Mouse (Mus musculus) limb, embryonic 11.5 days (tissue): ENCODE results near the gene Cd164l2. TPM values are rescaled to one million over a fixed set of nuclear protein-coding genes. Genes with fewer than 3 reads are reported as not detected.

Experiments used
- ATAC-seq: fragments of 200-750 bp; cut with Nextera tagmentation; 2 replicates; pipeline ENCODE4 v1.8.0; 2017; ENCODE audit warnings: low read depth; ENCODE audit not compliant: insufficient number of reproducible peaks, low FRiP score, low TSS enrichment
- DNase-seq: peaks from one replicate; pipeline ENCODE4 v3.0.0-alpha.2; 2015; ENCODE audit warnings: low spot score
- H3K27ac ChIP-seq: fragments of 300-500 bp; sonication (generic); replicated peaks from 2 replicates; pipeline ENCODE4 v1.5.1; 2014; ENCODE audit warnings: low read depth, mild to moderate bottlenecking, low read length
- H3K27me3 ChIP-seq: fragments of 300-500 bp; sonication (generic); 2 replicates; pipeline ENCODE4 v1.6.1; 2014; ENCODE audit warnings: mild to moderate bottlenecking, low read length, mixed read lengths; ENCODE audit not compliant: control insufficient read depth, insufficient read depth
- H3K36me3 ChIP-seq: fragments of 300-500 bp; sonication (generic); 2 replicates; pipeline ENCODE4 v1.6.1; 2014; ENCODE audit warnings: mild to moderate bottlenecking, low read length, moderate library complexity, mixed read lengths; ENCODE audit not compliant: control insufficient read depth, insufficient read depth
- H3K4me1 ChIP-seq: fragments of 300-500 bp; sonication (generic); 2 replicates; pipeline ENCODE4 v1.6.1; 2014; ENCODE audit warnings: low read length, mixed read lengths; ENCODE audit not compliant: control insufficient read depth, insufficient read depth
- H3K4me2 ChIP-seq: fragments of 300-500 bp; sonication (generic); 2 replicates; pipeline ENCODE4 v1.6.1; 2014; ENCODE audit warnings: low read depth, mild to moderate bottlenecking, moderate library complexity; ENCODE audit not compliant: severe bottlenecking
- H3K4me3 ChIP-seq: fragments of 300-500 bp; sonication (generic); 2 replicates; pipeline ENCODE4 v1.5.1; 2014; ENCODE audit warnings: low read depth, low read length
- H3K9ac ChIP-seq: fragments of 300-500 bp; sonication (generic); 2 replicates; pipeline ENCODE4 v1.6.1; 2014; ENCODE audit warnings: mild to moderate bottlenecking, low read length
- H3K9me3 ChIP-seq: fragments of 300-500 bp; sonication (generic); 2 replicates; pipeline ENCODE4 v1.6.1; 2016; ENCODE audit warnings: low read length; ENCODE audit not compliant: control insufficient read depth
- WGBS: fragments of 180-500 bp; shearing (Covaris S2); extraction: QIAGEN DNeasy Blood & Tissue Kit; methylation state at CpG from one replicate; pipeline ENCODE4 v1.1.7; 2014; 5-methylcytosine and 5-hydroxymethylcytosine counted together
- polyA plus RNA-seq: library from polyadenylated mRNA; unstranded; fragments of >200 nt; fragmentation: Nextera tagmentation; extraction: Ambion mirVana; gene quantifications from 2 replicates; pipeline ENCODE4 v1.2.1, GENCODE M21; 2014

Cd164l2 gene
- polyA plus RNA-seq, 1 experiment from 2014 or later, result 2.4 TPM

DNA sequence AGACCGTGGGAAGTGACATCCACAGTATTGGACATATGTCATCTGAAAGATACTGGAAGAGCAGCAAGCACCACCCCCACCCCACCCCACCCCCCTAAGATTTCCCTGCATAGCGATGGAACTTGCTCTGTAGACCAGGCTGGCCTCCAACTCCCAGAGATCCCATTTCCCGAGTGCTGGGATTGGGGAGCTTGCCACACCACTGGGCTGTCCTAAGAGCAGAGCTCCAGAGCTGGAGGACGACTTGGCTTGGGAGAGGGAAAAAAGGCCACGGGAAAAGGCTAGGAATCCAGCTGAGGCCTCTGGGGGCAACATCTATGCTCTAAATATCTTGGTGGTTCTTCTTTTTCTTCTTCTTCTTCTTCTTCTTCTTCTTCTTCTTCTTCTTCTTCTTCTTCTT lies 22.8 kb downstream of the Cd164l2 start:
- no peak overlapping the region for H3K27ac ChIP-seq
- WGBS, result 54% methylated on average over 5 of the region's 5 CpGs
- H3K36me3 ChIP-seq, result no peaks in the 10 kb centered on the region
- H3K9me3 ChIP-seq, result no peaks in the 10 kb centered on the region
- no peak for DNase-seq
- H3K4me3 ChIP-seq, result no peak overlapping the region
- ATAC-seq, result no peak
- peaks cover 2% of the 10 kb centered on the region; the same call in 1 of the 2 replicates for H3K4me1 ChIP-seq
- H3K4me2 ChIP-seq, result no peak overlapping the region
- H3K9ac ChIP-seq, result no peak overlapping the region
- 0 out of 2 replicates have a peak, but pooled peaks cover under 1% of the 10 kb centered on the region for H3K27me3 ChIP-seq

DNA sequence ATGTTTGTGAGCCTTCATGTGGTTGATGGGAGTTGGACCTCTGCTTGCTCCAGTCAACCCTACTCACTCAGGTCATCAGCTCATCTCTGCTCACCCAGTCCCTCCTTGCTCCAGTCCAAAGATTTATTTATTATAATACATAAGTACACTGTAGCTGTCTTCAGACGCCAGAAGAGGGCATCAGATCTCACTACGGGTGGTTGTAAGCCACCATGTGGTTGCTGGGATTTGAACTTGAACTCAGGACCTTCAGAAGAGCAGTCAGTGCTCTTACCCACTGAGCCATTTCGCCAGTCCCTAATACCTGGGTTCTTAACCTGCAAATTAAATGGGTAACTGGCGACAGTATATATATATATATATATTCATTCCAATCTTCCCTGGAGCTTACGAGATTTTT lies 23.5 kb downstream of the Cd164l2 start:
- DNase-seq (no peak), ATAC-seq (no peak)
- Histone ChIP-seq H3K4me3 (no peak overlapping the region), H3K36me3 (no peaks in the 10 kb centered on the region), H3K4me2 (no peak overlapping the region), H3K9ac (no peak overlapping the region), H3K4me1 (peaks cover 3% of the 10 kb centered on the region), H3K27me3 (0 out of 2 replicates have a peak, but pooled peaks cover 4% of the 10 kb centered on the region), H3K9me3 (no peaks in the 10 kb centered on the region), H3K27ac (no peak overlapping the region)
- 76% methylated on average over 5 of the region's 5 CpGs for WGBS

DNA sequence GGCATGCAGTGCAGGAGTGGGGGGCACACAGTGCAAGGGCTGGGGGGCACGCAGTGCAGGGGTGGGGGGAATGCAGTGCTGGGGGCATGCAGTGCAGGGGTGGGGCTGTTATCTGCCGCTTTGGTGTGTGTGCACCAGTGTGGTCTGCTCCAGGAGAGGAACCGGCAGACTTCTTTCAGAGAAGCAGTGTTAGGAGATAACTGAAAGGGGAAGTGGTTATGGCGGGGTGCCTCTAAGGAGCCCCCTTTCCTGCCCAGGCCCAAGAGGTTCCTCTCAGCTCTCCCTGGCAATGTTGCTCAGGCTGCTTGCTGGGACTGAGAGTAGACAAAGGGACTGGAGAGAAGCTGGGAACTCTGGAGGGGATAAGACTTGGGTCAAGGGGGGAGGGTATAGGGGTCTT lies 26.0 kb downstream of the Cd164l2 start:
- ATAC-seq, result no peak
- no peak for DNase-seq
- 82% methylated on average over 4 of the region's 4 CpGs for WGBS

DNA sequence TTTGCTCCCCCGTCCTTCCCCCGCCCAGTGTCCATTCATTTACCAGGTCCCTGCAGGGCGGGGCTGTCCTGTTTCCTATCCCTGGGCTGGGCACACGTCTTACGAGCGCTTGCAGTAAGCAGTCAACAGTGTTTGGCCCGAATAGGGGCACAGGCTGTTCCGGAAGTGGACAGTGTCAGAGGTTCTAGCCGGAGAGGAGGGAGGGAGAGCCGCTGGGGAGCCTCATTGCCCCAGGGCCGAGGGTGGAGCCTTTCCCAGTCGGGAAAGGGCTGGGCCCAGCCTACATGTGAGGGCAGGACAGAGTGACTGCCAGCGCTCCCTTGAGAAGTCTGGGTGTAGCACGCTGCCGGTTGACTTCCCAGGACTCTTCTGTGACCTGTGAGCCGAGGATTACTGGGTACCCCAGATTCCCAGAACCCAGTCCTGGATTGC lies 28.6 kb downstream of the Cd164l2 start, which contains the start of gene Map3k6:
Gene Map3k6 (plus strand): TSS at position 329 of the 432 bp plus-strand sequence.
- DNase-seq, result peak; percentile 52
- H3K4me2 ChIP-seq, result peak within 1 kb of the TSS; percentile 95
- peaks cover 9% of the 10 kb centered on the region for H3K4me1 ChIP-seq
- peak within 1 kb of the TSS; percentile 55 for H3K9ac ChIP-seq
- H3K9me3 ChIP-seq, result no peaks in the 10 kb centered on the region
- peak within 1 kb of the TSS; percentile 54 for H3K4me3 ChIP-seq
- H3K36me3 ChIP-seq, result no peaks in the 10 kb centered on the region
- 3% methylated on average over 16 of the region's 16 CpGs for WGBS
- peak within 1 kb of the TSS; percentile 45; the same call in 1 of the 2 replicates for H3K27ac ChIP-seq
- peaks cover 13% of the 10 kb centered on the region; the same call in 1 of the 2 replicates for H3K27me3 ChIP-seq
- 0 out of 2 replicates have a peak, but pooled peaks have one; percentile 7 for ATAC-seq

More for the DNA sequence above, 26.0 kb downstream of the Cd164l2 start:
- Histone ChIP-seq H3K9me3 (no peaks in the 10 kb centered on the region), H3K27me3 (peaks cover 13% of the 10 kb centered on the region; the same call in 1 of the 2 replicates), H3K4me3 (no peak overlapping the region), H3K36me3 (no peaks in the 10 kb centered on the region), H3K4me2 (no peak overlapping the region), H3K4me1 (peaks cover 9% of the 10 kb centered on the region), H3K27ac (no peak overlapping the region), H3K9ac (no peak overlapping the region)

DNA sequence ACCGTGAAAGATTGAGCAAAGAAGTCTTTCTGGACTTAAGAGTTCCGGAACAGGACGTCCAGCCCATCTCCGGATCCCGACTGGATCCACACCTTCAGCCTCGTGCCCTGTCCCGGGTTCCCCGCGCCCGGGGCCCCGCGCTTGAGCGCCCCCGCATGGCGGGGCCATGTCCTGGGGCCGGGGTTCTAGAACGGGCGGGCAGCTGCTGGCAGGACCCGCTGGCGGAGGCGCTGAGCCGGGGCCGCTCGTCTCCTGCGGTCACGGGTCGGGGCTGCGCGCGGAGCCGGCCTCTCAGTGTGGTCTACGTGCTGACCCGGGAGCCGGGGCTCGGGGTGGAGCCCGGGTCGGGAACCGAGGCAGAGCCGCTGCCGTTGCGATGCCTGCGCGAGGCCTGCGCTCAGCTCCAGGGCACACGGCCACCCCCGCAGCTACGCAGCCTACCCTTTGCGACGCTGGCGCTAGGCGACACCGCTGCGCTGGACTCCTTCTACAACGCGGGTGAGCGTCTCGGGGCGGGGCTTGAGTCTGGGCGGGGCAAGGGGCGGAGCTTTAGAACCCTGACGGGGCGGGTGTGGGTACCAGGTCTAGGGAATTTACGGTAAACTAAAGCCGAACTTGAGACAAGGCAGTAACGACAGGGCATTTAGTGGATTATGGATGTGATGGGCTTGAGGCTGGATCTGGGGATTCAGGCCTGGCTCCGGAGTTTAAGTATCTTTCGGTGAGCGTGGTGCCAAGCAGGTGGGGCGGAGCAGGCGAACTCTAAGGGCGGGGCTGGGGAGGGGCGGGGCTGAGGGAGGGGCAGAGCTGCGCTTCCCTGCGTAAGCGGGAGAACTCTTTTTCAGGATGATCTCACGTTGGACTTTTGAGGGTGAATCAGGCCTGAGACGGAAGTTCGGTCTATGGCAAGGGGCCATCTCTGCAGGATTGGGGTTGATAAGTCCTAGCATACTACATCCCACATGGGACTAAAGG lies 29.3 kb downstream of the Cd164l2 start:
- peak overlapping the region; percentile 95 for H3K4me2 ChIP-seq
- ATAC-seq, result peak; percentile 90
- H3K27me3 ChIP-seq, result peaks cover 13% of the 10 kb centered on the region; the same call in 1 of the 2 replicates
- peak; percentile 96 for DNase-seq
- peaks cover 9% of the 10 kb centered on the region for H3K4me1 ChIP-seq
- no peaks in the 10 kb centered on the region for H3K36me3 ChIP-seq
- peak overlapping the region; percentile 45; the same call in 1 of the 2 replicates for H3K27ac ChIP-seq
- H3K4me3 ChIP-seq, result peak overlapping the region; percentile 54
- H3K9ac ChIP-seq, result peak overlapping the region; percentile 55
- no peaks in the 10 kb centered on the region for H3K9me3 ChIP-seq
- WGBS, result under 1% methylated on average over 70 of the region's 78 CpGs

DNA sequence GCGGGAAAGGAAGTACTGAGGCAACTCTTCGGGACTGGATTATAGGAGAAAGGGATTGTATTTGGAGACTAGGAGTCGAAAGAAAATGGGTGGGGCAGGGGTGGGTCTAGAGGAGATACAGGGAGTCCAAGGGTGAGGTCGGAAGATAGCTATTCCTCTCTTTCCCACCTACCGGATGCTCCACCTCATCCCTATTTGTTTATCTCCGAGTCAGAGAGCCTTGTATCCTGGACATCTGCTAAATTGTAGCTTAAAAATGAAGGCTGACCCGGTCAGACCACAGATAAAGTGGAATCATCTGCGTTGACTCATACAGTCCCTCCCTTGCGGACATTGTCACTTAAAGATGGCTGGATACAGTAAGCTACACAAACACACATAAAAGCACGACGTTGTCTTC lies 30.0 kb downstream of the Cd164l2 start:
- Histone ChIP-seq H3K27ac (no peak overlapping the region), H3K4me3 (peak overlapping the region; percentile 54), H3K36me3 (no peaks in the 10 kb centered on the region), H3K4me2 (peak overlapping the region; percentile 95; the same call in 1 of the 2 replicates), H3K4me1 (peaks cover 10% of the 10 kb centered on the region), H3K9ac (no peak overlapping the region), H3K9me3 (no peaks in the 10 kb centered on the region), H3K27me3 (peaks cover 16% of the 10 kb centered on the region; the same call in 1 of the 2 replicates)
- 37% methylated on average over 11 of the region's 11 CpGs for whole genome bisulfite sequencing
- no peak for ATAC-seq
- no peak for DNase-seq

DNA sequence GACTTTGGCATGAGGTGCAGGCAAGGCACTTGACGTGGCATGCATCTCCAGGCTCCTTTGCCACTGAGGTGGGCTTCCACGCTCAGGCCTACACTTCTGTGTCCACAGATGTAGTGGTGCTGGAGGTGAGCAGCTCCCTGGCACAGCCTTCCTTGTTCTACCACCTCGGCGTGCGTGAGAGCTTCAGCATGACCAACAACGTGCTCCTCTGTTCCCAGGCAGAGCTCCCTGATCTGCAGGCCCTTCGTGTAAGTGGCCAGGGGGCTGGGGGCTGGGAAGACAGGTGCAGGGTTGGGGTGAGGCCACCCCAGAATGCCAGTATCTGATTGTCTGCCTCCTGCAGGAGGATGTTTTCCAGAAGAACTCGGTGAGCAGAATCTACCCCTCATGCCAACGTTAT lies 30.8 kb downstream of the Cd164l2 start:
- ATAC-seq (no peak), DNase-seq (no peak)
- no peaks in the 10 kb centered on the region for H3K36me3 ChIP-seq
- no peak overlapping the region for H3K4me2 ChIP-seq
- no peaks in the 10 kb centered on the region for H3K9me3 ChIP-seq
- H3K4me3 ChIP-seq, result no peak overlapping the region
- H3K4me1 ChIP-seq, result peaks cover 15% of the 10 kb centered on the region
- H3K27me3 ChIP-seq, result peaks cover 22% of the 10 kb centered on the region
- 58% methylated on average over 9 of the region's 9 CpGs for WGBS
- no peak overlapping the region for H3K27ac ChIP-seq
- H3K9ac ChIP-seq, result no peak overlapping the region

DNA sequence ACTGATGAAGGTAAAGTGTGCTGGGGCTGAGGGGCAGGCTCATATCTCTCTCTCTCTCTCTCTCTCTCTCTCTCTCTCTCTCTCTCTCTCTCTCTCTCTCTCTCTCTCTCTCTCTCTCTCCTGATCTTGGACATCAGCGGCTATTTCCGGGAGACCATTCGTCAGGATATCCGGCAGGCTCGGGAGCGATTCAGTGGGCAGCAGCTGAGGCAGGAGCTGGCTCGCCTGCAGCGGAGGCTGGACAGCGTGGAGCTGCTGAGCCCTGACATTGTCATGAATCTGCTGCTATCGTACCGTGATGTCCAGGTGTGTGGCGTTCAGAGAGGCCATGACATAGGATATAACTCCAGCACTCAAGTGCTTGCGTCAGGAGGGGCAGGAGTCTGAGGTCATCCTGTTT lies 31.6 kb downstream of the Cd164l2 start:
- no peak overlapping the region for H3K27ac ChIP-seq
- H3K4me2 ChIP-seq, result no peak overlapping the region
- DNase-seq, result no peak
- 38% methylated on average over 13 of the region's 13 CpGs for WGBS
- H3K9ac ChIP-seq, result no peak overlapping the region
- H3K4me3 ChIP-seq, result no peak overlapping the region
- no peaks in the 10 kb centered on the region for H3K36me3 ChIP-seq
- H3K27me3 ChIP-seq, result peaks cover 26% of the 10 kb centered on the region
- peaks cover 15% of the 10 kb centered on the region for H3K4me1 ChIP-seq
- no peaks in the 10 kb centered on the region for H3K9me3 ChIP-seq
- no peak for ATAC-seq
